Mouse (Mus musculus) lung, postnatal 36 days (tissue): ENCODE results near the gene Nr5a1.

Experiments
- DNase-seq: peaks from one replicate; pipeline ENCODE4 v3.0.0; 2022; ENCODE audit warnings: mixed read lengths

The Nr5a1 gene

GRCm38 (mm10) chr2:38704336-38704735 lies 10.0 kb downstream of the Nr5a1 start:
- DNase-seq = no peak

- DNase-seq = no peak
Observed at GRCm38 (mm10) chr2:38700177-38700576, 14.2 kb downstream of the Nr5a1 start.

- no peak for DNase-seq
Observed at GRCm38 (mm10) chr2:38698623-38699022, 15.7 kb downstream of the Nr5a1 start.

GRCm38 (mm10) chr2:38697128-38698120 lies 16.9 kb downstream of the Nr5a1 start:
- DNase-seq = no peak

GRCm38 (mm10) chr2:38695770-38696169 lies 18.6 kb downstream of the Nr5a1 start:
- DNase-seq = no peak

GRCm38 (mm10) chr2:38691542-38691941 lies 22.8 kb downstream of the Nr5a1 start:
- peak; percentile 58 for DNase-seq

GRCm38 (mm10) chr2:38689881-38690280 lies 24.5 kb downstream of the Nr5a1 start:
- DNase-seq = no peak

- peak; percentile 21 for DNase-seq
Observed at GRCm38 (mm10) chr2:38688791-38689520, 25.4 kb downstream of the Nr5a1 start.

- DNase-seq = no peak
Observed at GRCm38 (mm10) chr2:38685746-38686145, 28.6 kb downstream of the Nr5a1 start.

GRCm38 (mm10) chr2:38683083-38683482 lies 31.3 kb downstream of the Nr5a1 start:
- no peak for DNase-seq

GRCm38 (mm10) chr2:38682209-38682608 lies 32.1 kb downstream of the Nr5a1 start:
- no peak for DNase-seq

GRCm38 (mm10) chr2:38678947-38679346 lies 35.4 kb downstream of the Nr5a1 start:
- no peak for DNase-seq

GRCm38 (mm10) chr2:38675366-38675969 lies 38.9 kb downstream of the Nr5a1 start:
- DNase-seq = no peak

GRCm38 (mm10) chr2:38672496-38672895 lies 41.8 kb downstream of the Nr5a1 start:
- no peak for DNase-seq

GRCm38 (mm10) chr2:38668802-38669580 lies 45.4 kb downstream of the Nr5a1 start:
- DNase-seq = peak; percentile 44

GRCm38 (mm10) chr2:38661398-38661797 lies 52.9 kb downstream of the Nr5a1 start:
- peak; percentile 53 for DNase-seq

- DNase-seq = peak; percentile 72
Observed at GRCm38 (mm10) chr2:38658338-38658836, 56.0 kb downstream of the Nr5a1 start.

GRCm38 (mm10) chr2:38653694-38654093 lies 60.6 kb downstream of the Nr5a1 start:
- DNase-seq = no peak

- DNase-seq = no peak
Observed at GRCm38 (mm10) chr2:38653293-38653619, 61.1 kb downstream of the Nr5a1 start.

- no peak for DNase-seq
Observed at GRCm38 (mm10) chr2:38652565-38653292, 61.6 kb downstream of the Nr5a1 start.

- DNase-seq = no peak
Observed at GRCm38 (mm10) chr2:38652098-38652497, 62.2 kb downstream of the Nr5a1 start.

GRCm38 (mm10) chr2:38650340-38650739 lies 64.0 kb downstream of the Nr5a1 start:
- no peak for DNase-seq
